Mouse (Mus musculus): ENCODE measurements around the gene Reep6. TPM values are rescaled to one million over a fixed set of nuclear protein-coding genes. Genes with fewer than 3 reads are reported as not detected.
"Not testable (repeated sequence)": the region's sequence is repeated elsewhere in the genome, so short reads cannot be mapped to it uniquely, and the experiment has no call there.

Reep6 gene
- total RNA-seq, 2 experiments from 2014 or later = 38.4 to 61.8 TPM

GRCm38 (mm10) chr10:80325045-80325444 lies 4.7 kb upstream of the Reep6 start:
- DNase-seq = peak; percentile 33

DNA sequence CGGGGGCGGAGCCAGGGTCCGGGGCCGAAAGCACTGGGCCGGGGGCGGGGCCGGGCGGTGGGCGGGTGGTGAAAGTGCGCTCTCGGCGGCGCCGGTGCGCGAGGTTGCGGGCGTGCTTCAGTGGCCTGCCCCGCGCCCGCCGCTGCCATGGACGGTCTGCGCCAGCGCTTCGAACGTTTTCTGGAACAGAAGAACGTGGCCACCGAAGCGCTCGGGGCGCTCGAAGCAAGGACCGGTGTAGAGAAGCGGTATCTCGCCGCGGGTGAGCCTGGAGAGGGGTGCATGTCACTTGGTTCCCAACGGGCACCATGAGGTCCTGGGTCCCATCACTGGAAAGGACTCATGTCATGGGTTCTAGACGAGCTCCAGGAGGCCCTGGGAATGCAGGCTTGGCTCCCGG lies 331 bp downstream of the Reep6 start:
- no peak for DNase-seq

GRCm38 (mm10) chr10:80330888-80331287 lies 1.1 kb downstream of the Reep6 start:
- DNase-seq = no peak

- DNase-seq = no peak
Observed at GRCm38 (mm10) chr10:80331636-80332524, 2.1 kb downstream of the Reep6 start.

GRCm38 (mm10) chr10:80332525-80332989 lies 2.8 kb downstream of the Reep6 start:
- no peak for DNase-seq

GRCm38 (mm10) chr10:80336263-80336662 lies 6.5 kb downstream of the Reep6 start:
- DNase-seq = no peak

DNA sequence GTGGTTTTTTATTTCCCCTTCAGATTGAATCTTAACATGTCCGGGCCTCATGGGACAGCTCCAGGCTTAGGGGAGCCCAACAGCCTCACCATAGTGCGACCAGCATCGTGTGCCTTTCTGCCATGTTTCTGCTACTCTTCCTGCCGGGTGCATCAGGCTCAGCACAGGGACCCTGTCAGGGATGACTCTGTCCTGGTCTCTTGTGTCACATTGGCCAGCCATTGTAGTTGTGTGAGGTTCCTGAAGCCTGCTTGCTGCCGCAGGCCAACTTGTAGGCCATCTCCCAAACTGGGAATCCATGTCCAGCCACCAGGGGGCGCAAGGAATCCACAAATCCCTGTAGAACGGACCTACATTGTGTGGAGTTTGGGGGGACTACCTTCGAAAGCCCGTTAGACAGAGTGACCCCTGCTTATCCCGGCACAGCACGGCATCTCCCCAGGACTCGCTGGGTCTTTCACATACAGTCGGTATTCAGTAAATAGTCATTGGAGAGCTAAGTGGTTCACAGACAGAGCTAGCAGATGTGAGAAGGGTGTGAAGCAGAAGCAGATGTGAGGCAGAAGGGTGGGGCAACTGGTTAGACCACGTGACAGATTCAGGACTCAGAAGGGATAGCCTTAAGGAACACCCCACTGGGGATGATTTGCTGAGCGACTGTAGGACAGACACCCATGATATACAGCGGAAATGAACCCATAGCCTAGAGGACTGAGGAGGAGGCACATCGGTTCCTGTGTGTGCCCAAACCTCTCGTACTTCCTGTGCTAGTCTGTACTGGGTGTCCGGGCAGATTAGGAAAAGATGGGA lies 10.4 kb downstream of the Reep6 start:
- DNase-seq = peak; percentile 90

- DNase-seq = no peak
Observed at GRCm38 (mm10) chr10:80341026-80341425, 11.3 kb downstream of the Reep6 start.

DNA sequence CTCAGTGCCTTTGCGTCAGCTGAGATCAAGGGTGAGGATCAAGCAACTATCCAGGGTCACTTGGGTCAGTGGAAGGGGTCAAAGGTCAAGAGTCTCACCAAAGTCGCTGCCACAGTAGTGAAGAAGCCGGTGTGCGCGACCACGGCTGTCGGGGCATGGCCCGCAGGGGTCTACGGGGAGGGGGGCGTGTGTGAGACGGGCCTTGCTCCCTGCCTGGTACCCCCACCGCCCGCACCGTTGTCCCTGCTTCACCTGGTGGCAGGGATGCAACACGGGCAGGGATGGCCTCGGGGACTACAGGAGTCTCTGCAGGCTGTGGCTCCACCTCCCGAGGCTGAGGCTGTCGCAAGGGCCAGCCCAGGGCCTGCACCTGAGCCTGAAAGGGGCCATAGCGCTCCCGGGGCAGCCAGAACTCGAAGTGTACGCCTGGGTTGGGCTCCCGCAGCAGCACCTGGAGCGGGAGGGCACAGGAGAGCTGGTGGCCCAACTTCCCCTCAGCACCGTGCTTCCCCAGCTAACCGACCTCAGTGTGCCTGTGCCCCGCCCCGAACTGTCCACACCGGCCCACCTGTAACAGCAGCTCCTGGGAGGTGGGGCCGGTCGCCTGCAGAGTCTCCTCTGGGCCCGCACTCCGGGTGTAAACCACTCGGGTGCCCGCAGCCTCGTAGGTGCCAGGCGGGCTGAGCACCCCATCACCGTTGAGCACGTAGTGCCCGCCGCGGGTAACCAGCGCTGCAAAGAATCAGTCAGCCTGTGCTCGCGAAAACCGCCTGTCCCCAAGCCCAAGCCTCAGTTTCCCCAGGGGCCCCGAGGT lies 11.9 kb downstream of the Reep6 start:
- no peak for DNase-seq

DNA sequence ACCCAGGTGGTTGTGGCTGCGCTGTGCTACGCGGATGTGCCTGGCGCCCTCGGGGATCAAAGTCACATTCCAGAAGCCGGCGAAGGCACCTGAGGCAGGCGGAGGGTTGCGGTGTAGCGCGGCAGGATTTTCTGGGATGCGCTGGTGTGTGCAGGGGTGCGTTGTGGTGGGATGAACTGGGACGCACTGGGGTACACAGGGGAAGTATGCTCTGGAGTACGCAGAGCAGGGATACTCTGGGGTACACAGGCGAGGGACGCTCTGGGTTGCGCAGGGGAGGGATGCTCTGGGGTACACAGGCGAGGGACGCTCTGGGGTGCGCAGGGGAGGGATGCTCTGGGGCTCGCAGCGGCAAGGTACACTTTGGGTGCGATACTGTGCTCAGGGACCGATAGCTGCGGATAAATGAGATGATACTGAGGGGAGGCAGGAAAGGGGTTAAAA lies 12.6 kb downstream of the Reep6 start:
- DNase-seq = no peak

DNA sequence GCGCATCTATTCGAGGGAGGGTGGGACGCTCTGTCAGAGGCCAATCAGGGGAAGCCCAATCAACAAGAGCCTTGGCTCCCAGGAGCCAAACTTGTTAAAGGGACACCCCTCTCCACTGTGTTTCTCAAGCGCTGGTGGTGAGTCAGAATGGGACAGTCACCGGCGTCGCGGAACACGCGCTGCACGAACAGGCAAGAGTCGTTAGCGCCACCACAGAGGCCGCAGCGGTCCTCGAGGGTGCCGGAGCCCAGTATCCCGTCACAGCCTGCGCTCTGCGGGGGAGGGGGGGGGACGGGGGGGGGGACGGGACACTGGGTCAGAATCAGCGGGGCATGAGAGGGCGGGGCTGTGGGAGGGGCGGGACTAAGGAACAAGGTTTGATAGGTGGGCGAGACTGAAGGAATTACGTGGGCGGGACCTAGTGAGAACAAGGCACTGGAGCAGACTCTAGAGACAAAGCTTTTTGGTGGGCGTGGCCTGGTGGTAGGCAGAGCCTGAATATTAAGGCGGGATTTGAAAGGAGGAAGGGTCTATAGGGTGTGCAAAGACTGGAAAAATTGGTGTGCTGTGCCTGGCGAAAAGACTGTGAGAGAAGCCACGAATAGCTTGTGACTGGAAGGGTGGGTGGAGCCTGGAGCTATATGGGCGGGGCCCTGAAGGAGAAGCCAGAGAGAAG lies 13.1 kb downstream of the Reep6 start:
- peak; percentile 59 for DNase-seq

DNA sequence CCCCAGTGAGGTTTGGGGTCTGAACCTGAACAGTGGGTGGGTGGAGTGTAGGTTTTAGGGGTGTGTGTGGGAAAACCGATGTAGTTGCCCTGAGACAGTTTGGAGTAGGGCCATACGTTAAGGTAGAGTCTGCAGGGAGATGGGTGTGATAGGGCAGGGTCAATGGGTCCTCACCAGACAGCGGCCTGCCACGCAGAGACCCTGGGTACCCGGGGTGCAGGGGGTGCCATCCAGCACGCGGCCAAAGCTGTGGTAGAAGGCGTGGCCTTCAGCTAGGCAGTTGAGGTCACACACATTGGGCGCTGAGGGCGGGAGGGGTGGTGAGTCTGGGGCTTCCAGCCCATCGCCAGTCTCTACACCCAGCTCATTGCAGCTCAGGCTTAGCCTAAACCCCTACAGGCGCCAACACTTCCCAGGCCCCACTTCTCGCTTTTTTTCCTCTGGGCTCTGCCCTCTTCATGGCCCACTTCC lies 13.7 kb downstream of the Reep6 start:
- no peak for DNase-seq

DNA sequence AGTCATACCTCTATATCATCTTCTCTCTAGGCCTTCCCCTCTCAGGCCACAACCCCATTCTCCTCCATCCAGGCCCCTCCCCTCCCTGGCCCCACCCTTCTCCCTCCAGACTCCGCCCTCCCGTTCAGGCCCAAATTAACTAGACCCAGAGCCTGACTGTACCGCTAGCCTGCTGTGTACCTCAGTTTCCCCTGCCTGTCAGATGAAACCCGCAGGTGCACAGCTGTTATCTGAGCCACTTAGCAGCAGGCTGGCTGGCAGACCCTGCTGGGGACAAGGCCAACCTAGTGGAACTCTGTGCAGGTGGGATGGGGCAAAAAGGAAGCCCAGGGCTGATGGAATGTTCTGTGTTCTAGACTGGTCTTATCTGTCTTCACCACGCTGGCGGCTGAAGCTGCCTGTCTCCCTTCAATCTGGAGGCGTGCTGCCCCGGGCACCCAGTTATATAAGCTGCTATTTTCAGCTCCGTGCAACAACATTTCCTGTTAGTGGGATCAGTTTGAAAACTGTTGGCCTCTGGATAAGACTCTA lies 14.4 kb downstream of the Reep6 start:
- DNase-seq = no peak

DNA sequence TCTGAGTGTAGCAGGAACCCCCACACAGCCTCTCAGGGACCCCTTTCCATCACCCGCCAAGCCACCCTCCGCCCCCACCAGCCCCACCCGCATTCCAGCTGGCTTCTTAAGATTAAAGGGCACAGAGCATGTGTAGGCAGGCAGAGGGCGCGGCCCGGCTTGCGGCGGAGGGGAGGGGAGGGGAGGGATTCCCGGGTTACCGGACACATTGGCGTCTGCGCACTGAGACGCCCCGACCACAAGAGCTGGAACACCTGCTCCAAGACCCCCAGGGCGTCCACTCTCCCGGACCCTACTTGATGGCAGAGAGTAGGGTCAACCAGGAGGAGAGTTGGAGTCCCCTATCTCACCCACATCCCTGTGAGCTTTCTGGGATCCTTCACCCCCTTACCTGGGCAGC lies 15.4 kb downstream of the Reep6 start:
- no peak for DNase-seq

GRCm38 (mm10) chr10:80345929-80346328 lies 16.2 kb downstream of the Reep6 start:
- DNase-seq = not testable (repeated sequence)

GRCm38 (mm10) chr10:80347514-80347967 lies 17.8 kb downstream of the Reep6 start:
- peak; percentile 23 for DNase-seq

GRCm38 (mm10) chr10:80348244-80348781 lies 18.6 kb downstream of the Reep6 start, which contains the start of gene Adamtsl5:
Adamtsl5 (minus strand) TSS chr10:80348412.
- DNase-seq = peak; percentile 72

DNA sequence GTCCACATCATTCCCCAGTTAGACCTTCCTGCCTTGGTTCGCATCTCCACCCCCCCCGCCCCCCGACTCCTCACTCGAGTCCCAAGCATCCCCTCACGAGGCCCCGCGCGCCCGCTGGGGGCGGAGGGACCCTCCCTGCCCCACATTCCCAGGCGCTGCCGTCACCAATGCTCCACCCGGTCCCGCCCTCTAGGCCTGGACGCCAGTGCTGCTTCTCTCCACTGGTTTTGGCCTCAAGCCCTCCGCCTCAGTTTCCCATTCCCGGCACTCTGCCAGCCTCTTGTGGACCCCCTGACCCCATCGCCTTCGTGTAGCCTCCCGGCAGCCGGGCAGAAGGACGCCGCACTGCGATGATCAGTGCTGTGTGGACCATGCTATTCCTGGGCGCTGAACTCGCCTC lies 19.2 kb downstream of the Reep6 start:
- DNase-seq = peak; percentile 37

- peak; percentile 94 for DNase-seq
Observed at GRCm38 (mm10) chr10:80350292-80350691, 20.5 kb downstream of the Reep6 start.

- DNase-seq = no peak
Observed at GRCm38 (mm10) chr10:80351896-80352295, 22.1 kb downstream of the Reep6 start.

DNA sequence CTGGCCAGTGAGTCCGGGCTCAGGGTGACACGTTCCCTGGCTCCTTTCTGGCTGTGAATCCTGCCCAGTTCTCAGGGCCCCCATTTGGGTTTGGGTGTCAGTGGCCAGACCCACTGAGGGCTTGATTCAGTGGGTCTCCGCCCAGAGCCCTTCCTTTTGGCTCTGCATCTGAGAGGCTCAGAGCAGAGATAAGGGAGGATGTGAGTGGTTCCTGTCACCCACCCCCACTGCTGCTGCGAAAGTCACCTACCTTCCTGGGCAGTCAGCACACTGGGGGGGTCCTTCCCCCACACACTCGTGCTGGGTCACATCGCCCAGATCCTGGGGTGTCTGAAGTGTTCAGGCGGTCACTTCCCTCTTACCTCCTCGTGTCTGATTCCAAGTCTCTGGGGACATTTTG lies 23.0 kb downstream of the Reep6 start:
- DNase-seq = no peak
